ENCODE assay signal across 8 mouse cellular contexts in genomic region chr17:71250819-71251600, GRCm38 (mm10).
DNase-seq lines count a peak whose midpoint lies in the region; ATAC-seq and TF ChIP-seq lines count a peak whose summit lies in the region.
"Had no signal": no experiment of that assay in that cellular context is flagged by ENCODE, and none has a peak within 500 bp of the region (broad histone marks: within the 10 kb centered on the region; RNA-seq: fewer than 3 reads in every experiment).

No protein-coding gene starts in this region.

- ATAC-seq in kidney, postnatal 0 days (replicated peaks; ENCODE audit: low FRiP score, low read depth): peak; percentile 24
- peak; percentile 19; the same call in 1 of the 2 replicates for ATAC-seq in megakaryocyte, adult 5-6 weeks (ENCODE audit: poor library complexity, severe bottlenecking)

- H3K4me2 ChIP-seq in kidney, postnatal 0 days (ENCODE audit: low read length): no peak overlapping the region
- H3K4me2 ChIP-seq: neural tube, embryonic 12.5 days had no signal

- H3K36me3 ChIP-seq in E14TG2a.4 (ENCODE audit: insufficient read depth, low read length): peaks cover 16% of the 10 kb centered on the region
- peaks cover 24% of the 10 kb centered on the region for H3K36me3 ChIP-seq in kidney, postnatal 0 days (ENCODE audit: insufficient read depth, low read length)

- H3K9ac ChIP-seq in kidney, postnatal 0 days (ENCODE audit: low read depth, low read length): no peak overlapping the region
- H3K9ac ChIP-seq: neural tube, embryonic 12.5 days had no signal

- peaks cover 30% of the 10 kb centered on the region for H3K4me1 ChIP-seq in E14TG2a.4 (replicated peaks; ENCODE audit: low read depth, low read length)
- peaks cover 17% of the 10 kb centered on the region; the same call in 1 of the 2 replicates for H3K4me1 ChIP-seq in kidney, postnatal 0 days (replicated peaks; ENCODE audit: insufficient read depth, low read length)
- H3K4me1 ChIP-seq: neural tube, embryonic 12.5 days had no signal

- peak overlapping the region; percentile 76 for H3K27ac ChIP-seq in kidney, postnatal 0 days
- H3K27ac ChIP-seq: neural tube, embryonic 12.5 days had no signal

- peak; percentile 77 for DNase-seq in 3T3-L1 (ENCODE audit: low read depth, low spot score)
- DNase-seq in heart, adult 11 months: peak; percentile 96
- peak; percentile 25 for DNase-seq in kidney, postnatal 0 days (ENCODE audit: low spot score)
- DNase-seq in thymus, postnatal 14 days: no peak
- no peak for DNase-seq in cerebellum, adult 11 months

- H3K27me3 ChIP-seq in E14TG2a.4 (ENCODE audit: insufficient read depth, low read length): no peaks in the 10 kb centered on the region
- no peaks in the 10 kb centered on the region for H3K27me3 ChIP-seq in kidney, postnatal 0 days (ENCODE audit: insufficient read depth, low read length)
- H3K27me3 ChIP-seq: neural tube, embryonic 12.5 days had no signal

- no peak for TF ChIP-seq CTCF in E14TG2a.4 (conservative IDR thresholded peaks at IDR 0.05; ENCODE audit: low read length)
- peak; percentile 23; the same call in 1 of the 2 replicates for TF ChIP-seq CTCF in kidney, postnatal 0 days (IDR thresholded peaks at IDR 0.05; ENCODE audit: low read depth)

- 53% methylated on average over 16 of the region's 16 CpGs for WGBS in kidney, postnatal 0 days

- peak overlapping the region; percentile 13; the same call in 1 of the 2 replicates for H3K4me3 ChIP-seq in E14TG2a.4 (replicated peaks; ENCODE audit: low read length)
- H3K4me3 ChIP-seq in kidney, postnatal 0 days (replicated peaks; ENCODE audit: low read depth, low read length): no peak overlapping the region
- H3K4me3 ChIP-seq: neural tube, embryonic 12.5 days had no signal

- H3K9me3 ChIP-seq in E14TG2a.4 (ENCODE audit: low read length): no peaks in the 10 kb centered on the region
- H3K9me3 ChIP-seq in kidney, postnatal 0 days (replicated peaks; ENCODE audit: low read length): no peaks in the 10 kb centered on the region
- H3K9me3 ChIP-seq: neural tube, embryonic 12.5 days had no signal

Comparison
In these comparisons a context has a peak if more than half of its experiments do, and no peak if none do; other contexts are left out.
1. DNase-seq: peak in 3T3-L1 (single experiment), heart, adult 11 months (single experiment) and kidney, postnatal 0 days (single experiment); none in thymus, postnatal 14 days (single experiment) and cerebellum, adult 11 months (single experiment).